Mouse (Mus musculus) heart, embryonic 12.5 days (tissue): ENCODE data around the gene Amh. TPM values are rescaled to one million over a fixed set of nuclear protein-coding genes. Genes with fewer than 3 reads are reported as not detected.
"Not testable (repeated sequence)": the region's sequence is repeated elsewhere in the genome, so short reads cannot be mapped to it uniquely, and the experiment has no call there.

Source experiments
- ATAC-seq: fragments of 200-750 bp; cut with Nextera tagmentation; 2 replicates; pipeline ENCODE4 v1.8.0; 2017; ENCODE audit warnings: moderate TSS enrichment, moderate library complexity; ENCODE audit not compliant: insufficient number of reproducible peaks, low FRiP score
- H3K27ac ChIP-seq: fragments of 300-500 bp; sonication (generic); 2 replicates; pipeline ENCODE4 v1.5.1; 2016; ENCODE audit warnings: mild to moderate bottlenecking, moderate library complexity; ENCODE audit not compliant: poor library complexity, severe bottlenecking
- H3K27me3 ChIP-seq: fragments of 300-500 bp; sonication (generic); replicated peaks from 2 replicates; pipeline ENCODE4 v1.6.1; 2016; ENCODE audit warnings: mild to moderate bottlenecking, moderate library complexity
- H3K36me3 ChIP-seq: fragments of 300-500 bp; sonication (generic); 2 replicates; pipeline ENCODE4 v1.6.1; 2016; ENCODE audit warnings: mild to moderate bottlenecking, moderate library complexity
- H3K4me1 ChIP-seq: fragments of 300-500 bp; sonication (generic); replicated peaks from 2 replicates; pipeline ENCODE4 v1.6.1; 2016; ENCODE audit warnings: mild to moderate bottlenecking
- H3K4me2 ChIP-seq: fragments of 300-500 bp; sonication (generic); 2 replicates; pipeline ENCODE4 v1.6.1; 2016; ENCODE audit warnings: mild to moderate bottlenecking, moderate library complexity
- H3K4me3 ChIP-seq: fragments of 300-500 bp; sonication (generic); 2 replicates; pipeline ENCODE4 v1.5.1; 2016; ENCODE audit warnings: mild to moderate bottlenecking
- H3K9ac ChIP-seq: fragments of 300-500 bp; sonication (generic); 2 replicates; pipeline ENCODE4 v1.6.1; 2016; ENCODE audit warnings: mild to moderate bottlenecking, moderate library complexity
- H3K9me3 ChIP-seq: fragments of 300-500 bp; sonication (generic); replicated peaks from 2 replicates; pipeline ENCODE4 v1.6.1; 2016; ENCODE audit warnings: mild to moderate bottlenecking, moderate library complexity
- WGBS: fragments of 180-500 bp; shearing (Covaris S2); methylation state at CpG from one replicate; pipeline ENCODE4 v1.1.7; 2016; 5-methylcytosine and 5-hydroxymethylcytosine counted together
- polyA plus RNA-seq: library from polyadenylated mRNA; unstranded; fragments of >200 nt; fragmentation: Nextera tagmentation; extraction: Ambion mirVana; gene quantifications from 2 replicates; pipeline ENCODE4 v1.2.1, GENCODE M21; 2016

The Amh gene
- polyA plus RNA-seq, 1 experiment from 2014 or later: 0.23 TPM

GRCm38 (mm10) chr10:80808985-80809632, 4.1 kb downstream of the Amh start:
- no peak for ATAC-seq
- no peaks in the 10 kb centered on the region for H3K9me3 ChIP-seq
- peak overlapping the region; percentile 78 for H3K9ac ChIP-seq
- H3K27ac ChIP-seq: peak overlapping the region; percentile 17; the same call in 1 of the 2 replicates
- peaks cover 13% of the 10 kb centered on the region for H3K36me3 ChIP-seq
- WGBS: 7% methylated on average over 18 of the region's 18 CpGs
- H3K4me3 ChIP-seq: peak overlapping the region; percentile 51
- peaks cover 69% of the 10 kb centered on the region for H3K4me1 ChIP-seq
- peaks cover 32% of the 10 kb centered on the region for H3K27me3 ChIP-seq
- H3K4me2 ChIP-seq: peak overlapping the region; percentile 80

GRCm38 (mm10) chr10:80810084-80810483, 5.0 kb downstream of the Amh start:
- H3K9me3 ChIP-seq: no peaks in the 10 kb centered on the region
- H3K4me2 ChIP-seq: peak overlapping the region; percentile 70
- no peak for ATAC-seq
- H3K4me1 ChIP-seq: peaks cover 62% of the 10 kb centered on the region
- peaks cover 3% of the 10 kb centered on the region for H3K36me3 ChIP-seq
- WGBS: 2% methylated on average over 20 of the region's 20 CpGs
- H3K27ac ChIP-seq: peak overlapping the region; percentile 34; the same call in 1 of the 2 replicates
- peak overlapping the region; percentile 22 for H3K4me3 ChIP-seq
- peaks cover 32% of the 10 kb centered on the region for H3K27me3 ChIP-seq
- H3K9ac ChIP-seq: peak overlapping the region; percentile 43

- Histone ChIP-seq H3K36me3 (no peaks in the 10 kb centered on the region), H3K27ac (no peak overlapping the region), H3K4me1 (peaks cover 40% of the 10 kb centered on the region), H3K27me3 (peaks cover 27% of the 10 kb centered on the region; the same call in 1 of the 2 replicates), H3K4me3 (no peak overlapping the region), H3K4me2 (no peak overlapping the region), H3K9ac (peak overlapping the region; percentile 51), H3K9me3 (no peaks in the 10 kb centered on the region)
- ATAC-seq: no peak
- 49% methylated on average over 5 of the region's 5 CpGs for WGBS
These were observed 7.5 kb downstream of the Amh start for GRCm38 (mm10) chr10:80812391-80813041.

GRCm38 (mm10) chr10:80813366-80813765, 8.3 kb downstream of the Amh start, which contains the start of gene Jsrp1:
TSS of gene Jsrp1 (minus strand) at chr10:80813498.
- no peak within 1 kb of the TSS for H3K4me3 ChIP-seq
- H3K27me3 ChIP-seq: peaks cover 24% of the 10 kb centered on the region; the same call in 1 of the 2 replicates
- H3K9ac ChIP-seq: peak within 1 kb of the TSS; percentile 51
- H3K4me1 ChIP-seq: peaks cover 31% of the 10 kb centered on the region
- H3K4me2 ChIP-seq: no peak within 1 kb of the TSS
- WGBS: 70% methylated on average over 4 of the region's 4 CpGs
- no peak within 1 kb of the TSS for H3K27ac ChIP-seq
- ATAC-seq: no peak
- H3K36me3 ChIP-seq: no peaks in the 10 kb centered on the region
- H3K9me3 ChIP-seq: no peaks in the 10 kb centered on the region

- WGBS: 61% methylated on average over 7 of the region's 7 CpGs
- no peak overlapping the region for H3K27ac ChIP-seq
These were observed 9.8 kb downstream of the Amh start for GRCm38 (mm10) chr10:80814800-80815199.

GRCm38 (mm10) chr10:80816303-80816702, 11.3 kb downstream of the Amh start:
- not testable (repeated sequence) for H3K9me3 ChIP-seq, H3K4me2 ChIP-seq, H3K36me3 ChIP-seq, H3K9ac ChIP-seq, H3K4me3 ChIP-seq, H3K27ac ChIP-seq, ATAC-seq
- WGBS: 75% methylated on average over 3 of the region's 3 CpGs
- Histone ChIP-seq H3K4me1 (peaks cover 12% of the 10 kb centered on the region), H3K27me3 (peaks cover 15% of the 10 kb centered on the region; the same call in 1 of the 2 replicates)

More at GRCm38 (mm10) chr10:80814800-80815199, 9.8 kb downstream of the Amh start:
- Histone ChIP-seq H3K36me3 (no peaks in the 10 kb centered on the region), H3K9me3 (no peaks in the 10 kb centered on the region), H3K9ac (no peak overlapping the region), H3K4me2 (no peak overlapping the region), H3K4me3 (no peak overlapping the region), H3K27me3 (peaks cover 20% of the 10 kb centered on the region; the same call in 1 of the 2 replicates), H3K4me1 (peaks cover 21% of the 10 kb centered on the region)
- ATAC-seq: no peak

- no peak overlapping the region for H3K9ac ChIP-seq
- H3K27ac ChIP-seq: no peak overlapping the region
- H3K27me3 ChIP-seq: peaks cover 12% of the 10 kb centered on the region; the same call in 1 of the 2 replicates
- H3K4me1 ChIP-seq: peaks cover 10% of the 10 kb centered on the region
- ATAC-seq: no peak
- 58% methylated on average over 2 of the region's 2 CpGs for WGBS
- H3K36me3 ChIP-seq: no peaks in the 10 kb centered on the region
- H3K4me3 ChIP-seq: no peak overlapping the region
- no peaks in the 10 kb centered on the region for H3K9me3 ChIP-seq
- no peak overlapping the region for H3K4me2 ChIP-seq
These were observed 12.1 kb downstream of the Amh start for GRCm38 (mm10) chr10:80817164-80817563.

- 81% methylated on average over 7 of the region's 7 CpGs for WGBS
- not testable (repeated sequence) for H3K36me3 ChIP-seq, H3K9ac ChIP-seq, H3K4me3 ChIP-seq, ATAC-seq, H3K4me2 ChIP-seq, H3K4me1 ChIP-seq, H3K27me3 ChIP-seq, H3K9me3 ChIP-seq, H3K27ac ChIP-seq
These were observed 12.9 kb downstream of the Amh start for GRCm38 (mm10) chr10:80817955-80818354.

GRCm38 (mm10) chr10:80818599-80819281, 13.7 kb downstream of the Amh start:
- no peak overlapping the region for H3K4me2 ChIP-seq
- H3K4me1 ChIP-seq: 0 out of 2 replicates have a peak, but pooled peaks cover 2% of the 10 kb centered on the region
- H3K9ac ChIP-seq: no peak overlapping the region
- H3K27me3 ChIP-seq: no peaks in the 10 kb centered on the region
- ATAC-seq: peak; percentile 72; the same call in 1 of the 2 replicates
- no peak overlapping the region for H3K27ac ChIP-seq
- no peak overlapping the region for H3K4me3 ChIP-seq
- 57% methylated on average over 6 of the region's 6 CpGs for WGBS
- no peaks in the 10 kb centered on the region for H3K9me3 ChIP-seq
- H3K36me3 ChIP-seq: no peaks in the 10 kb centered on the region

GRCm38 (mm10) chr10:80819406-80819805, 14.4 kb downstream of the Amh start:
- WGBS: 54% methylated on average over 3 of the region's 3 CpGs
- no peak for ATAC-seq
- Histone ChIP-seq H3K4me3 (no peak overlapping the region), H3K27me3 (no peaks in the 10 kb centered on the region), H3K36me3 (no peaks in the 10 kb centered on the region), H3K4me1 (0 out of 2 replicates have a peak, but pooled peaks cover 2% of the 10 kb centered on the region), H3K9ac (no peak overlapping the region), H3K27ac (no peak overlapping the region), H3K9me3 (no peaks in the 10 kb centered on the region), H3K4me2 (no peak overlapping the region)

GRCm38 (mm10) chr10:80821991-80822390, 16.9 kb downstream of the Amh start:
- no peak overlapping the region for H3K4me3 ChIP-seq
- no peak for ATAC-seq
- H3K4me2 ChIP-seq: no peak overlapping the region
- WGBS: 43% methylated on average over 2 of the region's 2 CpGs
- no peak overlapping the region for H3K27ac ChIP-seq
- no peak overlapping the region for H3K9ac ChIP-seq
- H3K27me3 ChIP-seq: no peaks in the 10 kb centered on the region
- H3K36me3 ChIP-seq: no peaks in the 10 kb centered on the region
- no peaks in the 10 kb centered on the region for H3K9me3 ChIP-seq
- 0 out of 2 replicates have a peak, but pooled peaks cover 2% of the 10 kb centered on the region for H3K4me1 ChIP-seq
